Mouse (Mus musculus): ENCODE measurements around the gene Bicra. TPM values are rescaled to one million over a fixed set of nuclear protein-coding genes. Genes with fewer than 3 reads are reported as not detected.

Gene Bicra
- polyA plus RNA-seq, 1 experiment from 2014 or later = 8.4 TPM

GRCm38 (mm10) chr7:15961239-15961638, 86.5 kb downstream of the Bicra start:
- 65% methylated on average over 4 of the region's 4 CpGs for WGBS
- Histone ChIP-seq H3K9ac (no peak overlapping the region), H3K4me3 (no peak overlapping the region), H3K4me1 (peaks cover 14% of the 10 kb centered on the region), H3K9me3 (replicated peaks) (no peaks in the 10 kb centered on the region), H3K27me3 (no peaks in the 10 kb centered on the region), H3K27ac (no peak overlapping the region), H3K36me3 (ENCODE audit: poor library complexity, severe bottlenecking) (no peaks in the 10 kb centered on the region), H3K4me2 (no peak overlapping the region)
- ATAC-seq = no peak; the same call in 1 of the 2 replicates

GRCm38 (mm10) chr7:15960691-15961090, 87.0 kb downstream of the Bicra start:
- WGBS = 39% methylated on average over 4 of the region's 4 CpGs
- Histone ChIP-seq H3K27me3 (no peaks in the 10 kb centered on the region), H3K4me3 (no peak overlapping the region), H3K9me3 (replicated peaks) (no peaks in the 10 kb centered on the region), H3K36me3 (ENCODE audit: poor library complexity, severe bottlenecking) (no peaks in the 10 kb centered on the region), H3K27ac (no peak overlapping the region), H3K9ac (no peak overlapping the region), H3K4me1 (peaks cover 14% of the 10 kb centered on the region), H3K4me2 (no peak overlapping the region)
- ATAC-seq = no peak

GRCm38 (mm10) chr7:15956143-15956542, 91.6 kb downstream of the Bicra start:
- H3K4me1 ChIP-seq = peaks cover 6% of the 10 kb centered on the region; the same call in 1 of the 2 replicates
- H3K27ac ChIP-seq = no peak overlapping the region
- no peak for ATAC-seq
- no peaks in the 10 kb centered on the region for H3K27me3 ChIP-seq
- WGBS = 86% methylated on average over 5 of the region's 5 CpGs
- H3K9me3 ChIP-seq (replicated peaks) = no peaks in the 10 kb centered on the region; the same call in 1 of the 2 replicates
- no peak overlapping the region for H3K4me3 ChIP-seq
- no peak overlapping the region for H3K4me2 ChIP-seq
- H3K36me3 ChIP-seq (ENCODE audit: poor library complexity, severe bottlenecking) = no peaks in the 10 kb centered on the region
- no peak overlapping the region for H3K9ac ChIP-seq

- Histone ChIP-seq H3K9ac (peak overlapping the region; percentile 34), H3K4me2 (peak overlapping the region; percentile 45), H3K27me3 (no peaks in the 10 kb centered on the region), H3K4me3 (peak overlapping the region; percentile 17; the same call in 1 of the 2 replicates), H3K36me3 (ENCODE audit: poor library complexity, severe bottlenecking) (no peaks in the 10 kb centered on the region), H3K9me3 (replicated peaks) (no peaks in the 10 kb centered on the region; the same call in 1 of the 2 replicates), H3K27ac (no peak overlapping the region), H3K4me1 (peaks cover 6% of the 10 kb centered on the region; the same call in 1 of the 2 replicates)
- no peak for ATAC-seq
- 18% methylated on average over 7 of the region's 7 CpGs for WGBS
Observed at GRCm38 (mm10) chr7:15955509-15955908, 92.2 kb downstream of the Bicra start.

GRCm38 (mm10) chr7:15954978-15955443, 92.7 kb downstream of the Bicra start:
- Histone ChIP-seq H3K27me3 (no peaks in the 10 kb centered on the region), H3K4me2 (peak overlapping the region; percentile 45), H3K9ac (peak overlapping the region; percentile 34), H3K36me3 (ENCODE audit: poor library complexity, severe bottlenecking) (no peaks in the 10 kb centered on the region), H3K4me3 (peak overlapping the region; percentile 17), H3K9me3 (replicated peaks) (no peaks in the 10 kb centered on the region; the same call in 1 of the 2 replicates), H3K27ac (no peak overlapping the region), H3K4me1 (peaks cover 6% of the 10 kb centered on the region; the same call in 1 of the 2 replicates)
- WGBS = 5% methylated on average over 20 of the region's 21 CpGs
- ATAC-seq = peak; percentile 27; the same call in 1 of the 2 replicates

GRCm38 (mm10) chr7:15954436-15954835, 93.3 kb downstream of the Bicra start:
- no peak overlapping the region for H3K9ac ChIP-seq
- 90% methylated on average over 7 of the region's 7 CpGs for WGBS
- H3K4me3 ChIP-seq = no peak overlapping the region
- no peaks in the 10 kb centered on the region for H3K27me3 ChIP-seq
- H3K27ac ChIP-seq = no peak overlapping the region
- ATAC-seq = no peak
- H3K4me1 ChIP-seq = peaks cover 6% of the 10 kb centered on the region; the same call in 1 of the 2 replicates
- no peak overlapping the region for H3K4me2 ChIP-seq
- H3K36me3 ChIP-seq (ENCODE audit: poor library complexity, severe bottlenecking) = no peaks in the 10 kb centered on the region
- H3K9me3 ChIP-seq (replicated peaks) = no peaks in the 10 kb centered on the region; the same call in 1 of the 2 replicates

GRCm38 (mm10) chr7:15953307-15954074, 94.2 kb downstream of the Bicra start:
- no peaks in the 10 kb centered on the region for H3K36me3 ChIP-seq (ENCODE audit: poor library complexity, severe bottlenecking)
- H3K4me2 ChIP-seq = no peak overlapping the region
- H3K9ac ChIP-seq = no peak overlapping the region
- ATAC-seq = no peak
- H3K9me3 ChIP-seq (replicated peaks) = no peaks in the 10 kb centered on the region; the same call in 1 of the 2 replicates
- no peaks in the 10 kb centered on the region for H3K27me3 ChIP-seq
- peaks cover 6% of the 10 kb centered on the region for H3K4me1 ChIP-seq
- H3K4me3 ChIP-seq = no peak overlapping the region
- no peak overlapping the region for H3K27ac ChIP-seq
- WGBS = 92% methylated on average over 13 of the region's 13 CpGs

- H3K9me3 ChIP-seq (replicated peaks) = no peaks in the 10 kb centered on the region; the same call in 1 of the 2 replicates
- no peak overlapping the region for H3K27ac ChIP-seq
- H3K4me3 ChIP-seq = no peak overlapping the region
- no peak for ATAC-seq
- H3K4me1 ChIP-seq = peaks cover 6% of the 10 kb centered on the region
- WGBS = 83% methylated on average over 3 of the region's 3 CpGs
- H3K9ac ChIP-seq = no peak overlapping the region
- H3K4me2 ChIP-seq = no peak overlapping the region
- no peaks in the 10 kb centered on the region for H3K27me3 ChIP-seq
- no peaks in the 10 kb centered on the region for H3K36me3 ChIP-seq (ENCODE audit: poor library complexity, severe bottlenecking)
Observed at GRCm38 (mm10) chr7:15952416-15952815, 95.3 kb downstream of the Bicra start.

- ATAC-seq = no peak
- no peak overlapping the region for H3K27ac ChIP-seq
- H3K4me1 ChIP-seq = peaks cover 9% of the 10 kb centered on the region
- WGBS = 88% methylated on average over 15 of the region's 15 CpGs
- no peak overlapping the region for H3K4me2 ChIP-seq
- no peak overlapping the region for H3K4me3 ChIP-seq
- H3K36me3 ChIP-seq (ENCODE audit: poor library complexity, severe bottlenecking) = no peaks in the 10 kb centered on the region
- no peaks in the 10 kb centered on the region for H3K27me3 ChIP-seq
- no peaks in the 10 kb centered on the region; the same call in 1 of the 2 replicates for H3K9me3 ChIP-seq (replicated peaks)
- H3K9ac ChIP-seq = no peak overlapping the region
Observed at GRCm38 (mm10) chr7:15950008-15950407, 97.7 kb downstream of the Bicra start.

GRCm38 (mm10) chr7:15949216-15949790, 98.4 kb downstream of the Bicra start:
- H3K27ac ChIP-seq = no peak overlapping the region

GRCm38 (mm10) chr7:15948381-15948941, 99.3 kb downstream of the Bicra start:
- Histone ChIP-seq H3K4me2 (peak overlapping the region; percentile 47), H3K27me3 (no peaks in the 10 kb centered on the region), H3K4me3 (peak overlapping the region; percentile 7; the same call in 1 of the 2 replicates), H3K27ac (no peak overlapping the region), H3K36me3 (ENCODE audit: poor library complexity, severe bottlenecking) (peaks cover 10% of the 10 kb centered on the region), H3K9ac (peak overlapping the region; percentile 45; the same call in 1 of the 2 replicates), H3K9me3 (replicated peaks) (no peaks in the 10 kb centered on the region; the same call in 1 of the 2 replicates), H3K4me1 (peaks cover 19% of the 10 kb centered on the region)
- ATAC-seq = peak; percentile 6; the same call in 1 of the 2 replicates
- 6% methylated on average over 23 of the region's 23 CpGs for WGBS

More at GRCm38 (mm10) chr7:15949216-15949790, 98.4 kb downstream of the Bicra start:
- Histone ChIP-seq H3K9ac (no peak overlapping the region), H3K4me1 (peaks cover 15% of the 10 kb centered on the region), H3K36me3 (ENCODE audit: poor library complexity, severe bottlenecking) (peaks cover 2% of the 10 kb centered on the region; the same call in 1 of the 2 replicates), H3K4me2 (no peak overlapping the region), H3K4me3 (no peak overlapping the region), H3K27me3 (no peaks in the 10 kb centered on the region), H3K9me3 (replicated peaks) (no peaks in the 10 kb centered on the region; the same call in 1 of the 2 replicates)
- WGBS = 83% methylated on average over 7 of the region's 7 CpGs
- ATAC-seq = no peak
